Mouse (Mus musculus): ENCODE measurements around the gene Laptm4a. TPM values are rescaled to one million over a fixed set of nuclear protein-coding genes. Genes with fewer than 3 reads are reported as not detected.
"Not testable (repeated sequence)": the region's sequence is repeated elsewhere in the genome, so short reads cannot be mapped to it uniquely, and the experiment has no call there.

Gene Laptm4a
- polyA plus RNA-seq, 1 experiment from 2014 or later, result 494 TPM

DNA sequence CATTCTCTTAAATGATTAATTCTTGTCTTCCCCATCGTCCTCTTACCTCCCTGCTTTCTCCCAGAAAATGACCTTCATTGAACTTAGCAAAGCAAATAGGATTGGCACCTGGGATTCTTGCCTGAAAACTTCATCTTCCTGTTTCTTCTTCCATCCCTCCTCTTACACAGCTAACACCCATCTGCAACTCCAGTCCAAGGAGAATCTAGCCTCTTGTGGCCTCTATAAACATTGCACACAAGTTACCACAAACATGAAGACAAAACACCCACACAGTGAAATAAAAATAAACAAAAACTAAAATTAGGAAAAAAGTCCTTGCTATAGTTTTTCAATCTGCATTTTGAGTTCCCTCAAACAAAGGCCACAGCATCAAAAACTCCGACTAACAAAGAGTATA is 2.1 kb downstream of the Laptm4a start:
- H3K79me2 ChIP-seq (ENCODE audit: inconsistent target), result peaks cover 56% of the 10 kb centered on the region
- peak overlapping the region; percentile 92 for H3K4me3 ChIP-seq (ENCODE audit: inconsistent target)
- H3K27ac ChIP-seq, result peak overlapping the region; percentile 96
- 67% methylated on average over 2 of the region's 2 CpGs for WGBS (ENCODE audit: missing documents)
- H3K36me3 ChIP-seq (ENCODE audit: inconsistent target), result peaks cover 4% of the 10 kb centered on the region; the same call in 1 of the 2 replicates

DNA sequence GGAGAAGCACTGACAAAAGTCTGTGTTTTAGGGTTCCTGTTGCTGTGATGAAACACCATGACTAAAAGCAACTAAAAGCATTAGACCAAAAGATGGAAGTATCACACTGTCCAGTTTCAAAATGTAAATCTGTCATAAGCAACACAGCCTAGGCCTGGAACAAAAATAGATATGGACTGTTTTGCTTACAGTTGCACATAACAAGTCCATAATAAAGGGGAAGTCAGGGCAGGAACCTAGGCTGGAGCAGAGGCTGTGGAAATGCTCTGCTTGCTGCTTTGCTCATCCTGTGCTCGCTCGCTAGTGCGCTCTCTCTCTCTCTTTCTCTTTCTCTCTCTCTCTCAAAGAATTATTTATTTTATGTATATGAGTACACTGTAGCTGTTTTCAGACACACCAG is 6.2 kb downstream of the Laptm4a start:
- WGBS (ENCODE audit: missing documents), result no CpG with 5 or more reads among the region's 3 CpGs
- Histone ChIP-seq H3K4me3 (ENCODE audit: inconsistent target) (peak overlapping the region; percentile 25; the same call in 1 of the 2 replicates), H3K27ac (peak overlapping the region; percentile 77)

DNA sequence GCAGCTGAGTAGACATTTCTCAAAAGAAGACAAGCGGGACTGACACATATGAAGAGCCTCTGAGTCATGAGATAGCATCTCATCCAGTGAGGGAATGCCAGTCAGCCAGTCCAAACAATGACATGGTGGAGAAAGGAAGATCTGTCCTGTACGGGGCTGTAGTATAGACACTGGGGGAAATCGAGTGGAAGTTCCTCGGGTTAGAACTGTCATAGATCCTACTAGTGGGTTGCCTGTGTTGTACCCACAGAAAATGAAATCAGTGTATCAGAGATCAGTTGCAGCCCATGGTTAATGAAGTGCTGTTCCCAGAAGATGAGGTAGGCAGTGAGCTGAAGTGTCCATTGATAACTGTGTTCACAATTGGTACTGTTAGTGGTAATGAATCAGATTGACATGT is 7.3 kb downstream of the Laptm4a start:
- peaks cover 96% of the 10 kb centered on the region for H3K79me2 ChIP-seq (ENCODE audit: inconsistent target)
- peaks cover 15% of the 10 kb centered on the region; the same call in 1 of the 2 replicates for H3K36me3 ChIP-seq (ENCODE audit: inconsistent target)
- H3K4me3 ChIP-seq (ENCODE audit: inconsistent target), result no peak overlapping the region
- WGBS (ENCODE audit: missing documents), result 67% methylated on average over 4 of the region's 4 CpGs
- H3K27ac ChIP-seq, result peak overlapping the region; percentile 77

More for the DNA sequence above, 6.2 kb downstream of the Laptm4a start:
- peaks cover 96% of the 10 kb centered on the region for H3K79me2 ChIP-seq (ENCODE audit: inconsistent target)
- H3K36me3 ChIP-seq (ENCODE audit: inconsistent target), result peaks cover 4% of the 10 kb centered on the region; the same call in 1 of the 2 replicates

DNA sequence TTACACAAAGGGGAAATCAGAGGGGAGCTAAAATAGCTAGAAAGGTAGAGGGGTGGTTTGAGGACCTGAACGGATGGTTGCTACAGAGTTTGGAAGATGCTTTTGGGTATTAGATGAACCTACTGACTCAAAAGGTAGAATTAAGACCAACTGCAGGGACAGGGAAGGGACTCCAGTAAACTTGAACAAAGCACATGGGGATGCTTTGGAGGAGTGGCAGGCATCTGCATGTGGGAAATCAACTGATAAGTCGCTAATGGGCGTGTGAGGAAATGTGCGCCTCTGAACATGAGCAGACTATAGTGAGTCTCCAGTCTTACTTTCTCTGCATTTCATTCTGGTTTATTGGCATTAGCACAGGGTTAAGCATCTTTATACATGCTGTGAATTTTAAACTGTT is 9.6 kb downstream of the Laptm4a start:
- peaks cover 96% of the 10 kb centered on the region for H3K79me2 ChIP-seq (ENCODE audit: inconsistent target)
- no peak overlapping the region for H3K27ac ChIP-seq
- H3K36me3 ChIP-seq (ENCODE audit: inconsistent target), result peaks cover 30% of the 10 kb centered on the region
- 78% methylated on average over 4 of the region's 4 CpGs for WGBS (ENCODE audit: missing documents)
- H3K4me3 ChIP-seq (ENCODE audit: inconsistent target), result no peak overlapping the region

DNA sequence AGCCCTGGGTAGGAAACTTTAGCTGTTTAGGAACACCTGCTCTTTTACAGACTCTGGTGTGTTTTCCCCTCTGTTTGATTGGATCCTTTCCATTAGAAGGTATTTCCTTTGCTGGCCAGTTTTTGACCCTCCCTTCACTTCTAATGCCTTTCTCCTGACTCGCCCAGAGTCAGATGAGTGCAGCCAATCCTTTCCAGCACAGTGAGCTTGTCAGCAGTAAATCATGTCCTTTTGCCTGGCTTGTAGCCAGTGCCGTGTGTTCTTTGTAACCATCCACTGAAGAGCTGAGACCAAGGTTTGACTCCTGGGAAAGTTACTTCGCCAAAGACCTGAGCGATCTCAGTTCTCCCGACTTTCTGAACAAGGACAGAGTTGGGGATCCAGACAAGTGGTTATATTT is 13.9 kb downstream of the Laptm4a start:
- peaks cover 58% of the 10 kb centered on the region for H3K36me3 ChIP-seq (ENCODE audit: inconsistent target)
- WGBS (ENCODE audit: missing documents), result 94% methylated on average over 5 of the region's 5 CpGs

DNA sequence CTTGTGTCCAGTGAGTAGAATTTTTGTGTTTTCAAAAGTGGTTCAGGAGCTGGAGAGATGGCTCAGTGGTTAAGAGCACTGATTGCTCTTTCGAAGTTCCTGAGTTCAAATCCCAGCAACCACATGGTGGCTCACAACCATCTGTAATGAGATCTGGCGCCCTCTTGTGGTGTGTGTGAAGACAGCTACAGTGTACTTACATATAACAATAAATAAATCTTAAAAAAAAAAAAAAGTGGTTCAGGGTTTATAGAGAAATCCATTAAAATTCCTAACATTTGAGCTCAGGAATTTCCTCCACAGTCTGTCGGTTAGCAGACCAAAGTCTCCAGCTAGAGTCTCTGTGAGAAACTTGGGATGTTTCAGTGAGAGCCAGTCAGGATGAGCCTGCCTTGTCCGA is 14.7 kb downstream of the Laptm4a start:
- H3K27ac ChIP-seq; H3K4me3 ChIP-seq (ENCODE audit: inconsistent target): not testable (repeated sequence)
- Histone ChIP-seq H3K79me2 (ENCODE audit: inconsistent target) (peaks cover 58% of the 10 kb centered on the region), H3K36me3 (ENCODE audit: inconsistent target) (peaks cover 58% of the 10 kb centered on the region)
- WGBS (ENCODE audit: missing documents), result 90% methylated on average over 3 of the region's 4 CpGs

More for the DNA sequence above, 13.9 kb downstream of the Laptm4a start:
- H3K79me2 ChIP-seq (ENCODE audit: inconsistent target), result peaks cover 66% of the 10 kb centered on the region
- H3K4me3 ChIP-seq (ENCODE audit: inconsistent target), result no peak overlapping the region
- no peak overlapping the region for H3K27ac ChIP-seq

DNA sequence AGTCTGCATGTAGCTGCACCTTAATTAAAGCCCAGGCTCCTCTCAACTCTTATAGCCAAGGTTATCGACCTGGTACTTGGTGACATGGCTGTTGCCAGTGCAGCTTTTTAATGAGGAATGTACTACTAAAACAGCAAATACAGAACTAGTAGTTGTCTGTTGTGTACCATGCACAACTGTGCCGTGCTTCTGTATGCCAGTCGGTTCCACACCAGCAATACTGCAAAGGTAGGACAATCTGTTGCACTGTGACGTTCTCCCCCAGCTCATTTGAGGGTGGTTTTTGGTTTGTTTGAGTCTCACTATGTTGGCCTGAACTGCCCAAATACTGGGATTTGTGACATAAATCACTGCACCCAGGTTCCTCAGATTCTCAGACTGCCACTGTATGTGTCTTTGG is 18.0 kb downstream of the Laptm4a start:
- no peak overlapping the region for H3K27ac ChIP-seq
- H3K79me2 ChIP-seq (ENCODE audit: inconsistent target), result peaks cover 25% of the 10 kb centered on the region
- no peak overlapping the region for H3K4me3 ChIP-seq (ENCODE audit: inconsistent target)
- peaks cover 45% of the 10 kb centered on the region for H3K36me3 ChIP-seq (ENCODE audit: inconsistent target)
- 94% methylated on average over 4 of the region's 4 CpGs for WGBS (ENCODE audit: missing documents)

DNA sequence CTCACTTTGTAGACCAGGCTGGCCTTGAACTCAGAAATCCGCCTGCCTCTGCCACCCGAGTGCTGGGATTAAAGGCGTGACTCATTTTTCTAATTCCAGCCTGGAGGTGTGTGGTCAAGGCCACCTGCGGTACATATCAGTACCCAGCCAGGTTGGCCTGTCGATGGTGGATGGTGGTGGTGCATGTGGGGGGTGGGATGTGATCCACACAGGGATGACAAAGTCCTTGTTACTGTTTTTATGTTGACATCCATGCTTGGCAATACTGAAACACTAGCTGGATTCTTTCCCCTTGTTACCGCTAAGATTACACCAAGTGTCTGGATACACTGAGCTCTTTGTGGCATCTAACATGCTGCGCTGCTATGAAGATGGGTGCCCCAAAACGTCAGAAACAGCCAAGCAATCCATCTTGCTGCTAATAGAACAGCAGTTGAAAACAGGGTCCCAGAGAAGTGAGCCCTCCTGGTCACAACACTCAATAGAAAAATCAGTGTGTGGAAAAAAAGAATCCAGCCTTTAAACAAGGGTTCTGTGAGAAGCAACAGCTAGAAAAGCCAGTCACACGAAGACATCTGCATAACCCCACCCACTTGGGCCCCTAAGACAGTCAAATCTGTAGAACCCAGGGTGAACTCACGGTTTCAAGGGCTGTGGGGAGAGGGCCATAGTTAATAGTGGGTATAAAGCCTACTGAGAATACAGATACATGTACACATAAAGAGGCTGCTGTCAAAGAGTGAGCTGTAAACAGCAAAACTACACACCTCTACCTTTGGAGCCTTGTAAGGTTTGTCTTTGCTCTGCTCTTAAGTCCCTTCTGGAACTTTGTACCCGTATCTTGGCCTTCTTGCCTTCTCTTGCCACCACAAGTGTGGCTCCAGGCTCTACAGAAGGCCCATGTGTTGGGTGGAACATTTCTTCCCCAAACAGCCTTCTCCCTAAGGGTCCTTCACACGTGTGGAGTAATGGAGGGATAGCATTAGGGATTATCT is 18.8 kb downstream of the Laptm4a start:
- H3K4me3 ChIP-seq (ENCODE audit: inconsistent target), result no peak overlapping the region
- no peak overlapping the region for H3K27ac ChIP-seq
- peaks cover 37% of the 10 kb centered on the region for H3K36me3 ChIP-seq (ENCODE audit: inconsistent target)
- H3K79me2 ChIP-seq (ENCODE audit: inconsistent target), result peaks cover 17% of the 10 kb centered on the region
- 86% methylated on average over 12 of the region's 12 CpGs for WGBS (ENCODE audit: missing documents)

DNA sequence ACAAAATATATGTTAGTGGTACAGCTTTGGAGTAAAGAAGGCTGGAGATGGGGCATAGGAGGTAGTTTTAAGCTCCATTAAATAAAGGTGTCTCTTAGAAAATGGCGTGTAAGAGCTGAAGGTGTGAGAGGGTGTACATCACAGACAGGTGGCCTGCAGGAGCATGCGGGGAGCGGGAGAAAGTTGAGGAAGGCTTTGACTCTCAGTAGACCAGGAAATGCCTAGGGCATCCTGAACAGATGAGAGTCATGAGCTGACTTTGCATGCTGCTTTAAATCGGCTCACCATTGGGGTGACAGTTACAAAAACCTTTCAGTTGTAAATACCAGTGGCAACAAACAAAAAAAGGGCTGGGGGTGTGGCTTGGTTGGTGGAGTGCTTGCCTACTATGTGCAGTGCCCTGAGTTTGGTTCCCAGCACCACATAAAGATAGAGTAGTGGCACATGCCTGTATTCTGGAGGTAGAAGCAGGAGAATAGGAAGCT is 19.7 kb downstream of the Laptm4a start:
- Histone ChIP-seq H3K4me3 (ENCODE audit: inconsistent target) (no peak overlapping the region), H3K79me2 (ENCODE audit: inconsistent target) (peaks cover 8% of the 10 kb centered on the region; the same call in 1 of the 2 replicates), H3K27ac (0 out of 2 replicates have a peak overlapping the region, but pooled peaks have one; percentile 31), H3K36me3 (ENCODE audit: inconsistent target) (peaks cover 28% of the 10 kb centered on the region; the same call in 1 of the 2 replicates)
- 83% methylated on average over 4 of the region's 4 CpGs for WGBS (ENCODE audit: missing documents)

DNA sequence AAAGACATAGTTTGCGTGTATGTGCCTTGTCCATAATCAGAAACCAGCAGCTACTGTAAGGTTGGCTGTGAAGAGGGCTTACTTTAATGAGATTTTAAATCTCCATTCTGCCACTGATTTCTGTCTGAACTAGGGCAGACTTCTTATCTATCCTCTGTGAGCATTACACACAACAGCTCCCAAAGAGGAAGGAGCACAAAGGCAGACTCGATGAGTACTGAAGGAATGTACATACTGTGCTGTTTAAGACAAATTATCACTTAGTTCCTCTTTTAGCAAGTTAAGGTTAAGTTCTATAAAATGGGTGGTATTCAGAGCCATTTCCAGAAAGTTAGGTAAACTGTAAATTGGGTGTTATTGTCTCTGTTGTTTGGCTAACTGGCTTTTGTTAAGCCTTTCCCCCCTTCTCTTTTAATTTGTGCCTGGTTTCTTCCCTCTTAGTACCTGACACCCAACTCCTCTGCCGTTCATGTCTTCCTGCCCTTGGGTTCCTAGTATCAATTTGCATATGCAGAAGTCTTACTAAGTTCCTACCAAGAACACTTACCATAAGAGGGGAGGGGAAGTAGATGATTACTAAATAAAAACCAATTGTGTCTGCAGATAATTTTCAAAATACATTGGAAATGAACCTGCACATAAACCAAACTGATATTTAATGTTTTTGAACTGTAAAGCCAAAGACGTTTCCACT is 20.4 kb downstream of the Laptm4a start:
- Histone ChIP-seq H3K36me3 (ENCODE audit: inconsistent target) (peaks cover 23% of the 10 kb centered on the region; the same call in 1 of the 2 replicates), H3K27ac (peak overlapping the region; percentile 31; the same call in 1 of the 2 replicates), H3K79me2 (ENCODE audit: inconsistent target) (peaks cover 1% of the 10 kb centered on the region; the same call in 1 of the 2 replicates), H3K4me3 (ENCODE audit: inconsistent target) (no peak overlapping the region)
- 19% methylated on average over 4 of the region's 4 CpGs for WGBS (ENCODE audit: missing documents)

DNA sequence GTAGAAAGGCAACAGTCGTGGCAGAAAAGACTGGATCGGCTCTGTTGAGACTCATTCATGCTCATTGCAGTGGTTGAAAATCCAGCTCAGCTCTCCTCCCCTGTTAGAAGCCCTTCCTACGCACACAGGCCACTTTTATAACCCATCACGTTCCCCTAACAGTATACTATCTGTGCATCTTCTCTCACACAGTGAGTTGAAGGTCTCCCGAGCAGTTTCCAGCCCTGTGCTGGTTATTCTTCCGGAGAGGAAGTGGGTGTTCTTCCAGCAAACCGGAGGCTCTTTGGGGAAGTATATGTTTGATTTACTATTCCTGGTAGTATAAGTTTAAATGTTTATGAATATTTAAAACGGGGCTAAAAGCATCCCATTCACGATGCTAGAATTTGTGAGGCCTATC is 25.7 kb downstream of the Laptm4a start:
- WGBS (ENCODE audit: missing documents), result 19% methylated on average over 8 of the region's 9 CpGs
- H3K79me2 ChIP-seq (ENCODE audit: inconsistent target), result no peaks in the 10 kb centered on the region
- no peaks in the 10 kb centered on the region for H3K36me3 ChIP-seq (ENCODE audit: inconsistent target)
- H3K4me3 ChIP-seq (ENCODE audit: inconsistent target), result peak overlapping the region; percentile 6; the same call in 1 of the 2 replicates
- peak overlapping the region; percentile 28; the same call in 1 of the 2 replicates for H3K27ac ChIP-seq

DNA sequence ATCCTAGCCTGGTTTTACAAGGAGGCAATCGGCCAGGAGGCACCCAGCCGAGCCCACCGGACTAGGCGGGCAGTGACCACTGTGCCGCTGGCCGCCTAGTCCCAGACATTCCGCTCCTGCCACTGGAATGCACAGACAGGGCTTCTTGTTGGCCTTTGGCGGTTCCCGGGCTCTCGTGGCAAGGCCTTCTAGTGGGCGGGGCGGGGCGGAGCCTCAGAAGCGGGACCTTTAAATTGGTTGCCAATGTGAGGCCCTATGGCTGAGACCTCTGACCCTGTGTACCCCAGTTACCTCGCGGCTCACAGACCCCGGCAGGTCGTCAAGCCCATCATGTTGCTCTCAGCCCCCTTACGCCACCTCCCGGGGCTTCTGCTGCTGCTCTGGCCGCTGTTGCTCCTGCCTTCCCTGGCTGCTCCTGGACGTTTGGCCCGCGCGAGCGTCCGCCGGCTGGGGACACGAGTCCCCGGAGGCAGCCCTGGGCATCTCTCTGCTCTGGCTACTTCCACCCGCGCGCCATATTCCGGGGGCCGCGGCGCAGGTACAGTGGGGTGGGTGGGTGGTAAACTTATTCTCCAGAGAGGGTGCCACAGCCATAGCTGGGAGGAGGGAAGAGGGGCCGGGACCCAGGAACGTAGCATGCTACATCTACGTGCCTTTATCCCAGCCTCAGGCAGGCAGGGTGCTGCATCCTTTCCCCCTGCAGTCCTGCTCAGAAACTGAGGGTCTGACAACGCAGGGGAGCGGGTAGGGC is 26.4 kb downstream of the Laptm4a start, which contains the start of gene Matn3:
Gene Matn3 (plus strand): TSS at position 216 of the 751 bp plus-strand sequence.
- 5% methylated on average over 38 of the region's 42 CpGs for WGBS (ENCODE audit: missing documents)
- H3K4me3 ChIP-seq (ENCODE audit: inconsistent target), result peak within 1 kb of the TSS; percentile 6; the same call in 1 of the 2 replicates
- H3K27ac ChIP-seq, result peak within 1 kb of the TSS; percentile 28; the same call in 1 of the 2 replicates
- no peaks in the 10 kb centered on the region for H3K79me2 ChIP-seq (ENCODE audit: inconsistent target)
- H3K36me3 ChIP-seq (ENCODE audit: inconsistent target), result no peaks in the 10 kb centered on the region

DNA sequence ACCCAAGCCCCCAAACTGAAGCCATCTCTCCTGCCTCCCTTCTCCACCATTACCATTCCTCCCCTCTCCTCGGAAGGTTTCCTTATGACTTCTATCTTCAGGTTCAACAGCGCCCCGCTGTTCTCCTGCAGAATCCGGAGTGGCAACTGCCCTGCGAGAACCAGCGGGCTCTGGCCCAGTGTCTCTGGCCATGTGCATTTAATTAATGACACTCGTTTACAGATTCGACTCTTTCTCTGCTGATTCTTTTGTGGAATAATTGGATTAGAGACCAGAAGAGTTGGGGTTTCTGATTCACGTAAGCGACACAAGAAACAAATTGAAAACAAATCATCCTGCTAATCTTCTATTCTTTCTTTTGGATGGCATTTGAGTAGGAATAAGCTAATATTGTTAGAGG is 31.7 kb downstream of the Laptm4a start:
- 94% methylated on average over 10 of the region's 10 CpGs for WGBS (ENCODE audit: missing documents)

DNA sequence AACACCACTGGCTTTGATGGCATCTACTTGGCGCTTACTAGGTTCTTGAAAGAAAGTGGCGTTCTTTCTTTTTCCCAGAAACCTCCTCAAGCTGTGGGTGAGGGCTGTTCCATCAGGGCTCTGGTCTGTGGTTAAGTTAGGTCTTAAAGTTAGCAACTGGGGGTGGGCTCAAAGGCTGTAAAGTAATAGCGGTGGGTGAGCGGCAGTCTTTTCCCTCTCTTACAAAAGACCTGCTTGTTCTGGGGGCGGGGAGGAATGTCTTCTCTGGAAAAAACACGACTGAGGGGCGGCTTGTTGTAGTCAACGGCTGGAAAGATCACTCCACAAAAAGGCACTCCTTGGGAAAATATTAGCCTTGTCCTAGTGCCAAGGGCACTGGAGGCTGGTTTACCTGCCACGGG is 32.7 kb downstream of the Laptm4a start:
- no peaks in the 10 kb centered on the region for H3K79me2 ChIP-seq (ENCODE audit: inconsistent target)
- 88% methylated on average over 9 of the region's 9 CpGs for WGBS (ENCODE audit: missing documents)
- no peaks in the 10 kb centered on the region for H3K36me3 ChIP-seq (ENCODE audit: inconsistent target)
- no peak overlapping the region for H3K4me3 ChIP-seq (ENCODE audit: inconsistent target)
- no peak overlapping the region for H3K27ac ChIP-seq

More for the DNA sequence above, 31.7 kb downstream of the Laptm4a start:
- Histone ChIP-seq H3K4me3 (ENCODE audit: inconsistent target) (no peak overlapping the region), H3K79me2 (ENCODE audit: inconsistent target) (no peaks in the 10 kb centered on the region), H3K36me3 (ENCODE audit: inconsistent target) (no peaks in the 10 kb centered on the region), H3K27ac (no peak overlapping the region)
